17 mouse cellular contexts compared by ENCODE assay signal in the genomic region with DNA sequence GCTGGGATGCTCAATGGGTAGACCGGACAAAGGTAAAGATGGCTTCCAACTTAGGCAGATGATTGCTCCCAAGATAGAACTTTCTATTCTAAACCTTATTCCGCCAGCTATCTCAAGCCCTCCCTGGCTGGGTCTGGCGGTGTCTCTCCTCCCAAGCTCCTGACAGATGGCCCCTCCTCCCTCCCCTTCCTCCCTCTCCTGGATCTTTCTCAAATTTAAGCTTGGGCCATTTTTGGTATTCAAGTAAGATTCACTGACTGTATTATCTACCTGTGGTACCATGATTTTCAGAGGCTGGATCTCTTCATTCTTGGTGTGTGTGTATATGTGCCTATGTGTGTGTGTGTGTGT. TPM values are rescaled to one million over a fixed set of nuclear protein-coding genes. Genes with fewer than 3 reads are reported as not detected.
"Had no signal": no experiment of that assay in that cellular context is flagged by ENCODE, and none has a peak within 500 bp of the region (broad histone marks: within the 10 kb centered on the region; RNA-seq: fewer than 3 reads in every experiment).

No protein-coding gene starts in this region.

- H3K9ac ChIP-seq: kidney, embryonic 15.5 days; limb, embryonic 13.5 days; liver, embryonic 13.5 days; lung, embryonic 14.5 days; midbrain, embryonic 13.5 days; neural tube, embryonic 13.5 days had no signal

- H3K4me2 ChIP-seq: kidney, embryonic 15.5 days; limb, embryonic 13.5 days; liver, embryonic 13.5 days; lung, embryonic 14.5 days; midbrain, embryonic 13.5 days; neural tube, embryonic 13.5 days had no signal

- H3K27ac ChIP-seq: kidney, embryonic 15.5 days; limb, embryonic 10.5 days; limb, embryonic 13.5 days; liver, embryonic 13.5 days; midbrain, embryonic 10.5 days; midbrain, embryonic 13.5 days; neural tube, embryonic 13.5 days had no signal

- ATAC-seq: intestine, embryonic 16.5 days; midbrain, embryonic 13.5 days; midbrain, embryonic 16.5 days had no signal

- H3K27me3 ChIP-seq: kidney, embryonic 15.5 days; limb, embryonic 13.5 days; midbrain, embryonic 13.5 days; neural tube, embryonic 13.5 days had no signal

- DNase-seq: liver, embryonic 13.5 days; lung, embryonic 14.5 days; lung, postnatal 36 days; retina, postnatal 1 day; right cerebral cortex, postnatal 25 days; spleen, adult 18-20 months had no signal

- H3K36me3 ChIP-seq: kidney, embryonic 15.5 days; limb, embryonic 10.5 days; limb, embryonic 13.5 days; liver, embryonic 13.5 days; midbrain, embryonic 10.5 days; midbrain, embryonic 13.5 days; neural tube, embryonic 13.5 days had no signal

- H3K9me3 ChIP-seq: kidney, embryonic 15.5 days; limb, embryonic 10.5 days; limb, embryonic 13.5 days; liver, embryonic 13.5 days; megakaryocyte, embryonic 14.5 days; midbrain, embryonic 10.5 days; midbrain, embryonic 13.5 days; neural tube, embryonic 13.5 days had no signal

- H3K4me3 ChIP-seq: kidney, embryonic 15.5 days; limb, embryonic 10.5 days; limb, embryonic 13.5 days; liver, embryonic 13.5 days; megakaryocyte, embryonic 14.5 days; midbrain, embryonic 10.5 days; midbrain, embryonic 13.5 days; myocyte; neural tube, embryonic 13.5 days had no signal

RNA-seq across cellular contexts. Expression of a gene that starts 28.5 kb away (rescaled TPM):
- total RNA-seq: monocyte, adult 5-6 weeks had no signal
